Comparison of ENCODE assay signal across 23 mouse cellular contexts in genomic region chr9:124090441-124090840, GRCm38 (mm10).
"Had no signal": no experiment of that assay in that cellular context is flagged by ENCODE, and none has a peak within 500 bp of the region (broad histone marks: within the 10 kb centered on the region; RNA-seq: fewer than 3 reads in every experiment).

No protein-coding gene starts in this region.

- H3K4me1 ChIP-seq: heart, embryonic 10.5 days; heart, embryonic 12.5 days; hindbrain, embryonic 13.5 days; hindbrain, embryonic 15.5 days; intestine, embryonic 15.5 days; limb, embryonic 13.5 days; limb, embryonic 15.5 days; liver, embryonic 12.5 days had no signal

- DNase-seq: gastrocnemius, postnatal 14 days; gastrocnemius, postnatal 36 days; heart, adult 18-20 months; heart, postnatal 10 days; heart, postnatal 36 days; kidney, adult 18-20 months; kidney, adult 8-10 months; kidney, postnatal 10 days; kidney, postnatal 25 days; kidney, postnatal 4 days; layer of hippocampus, adult 9-11 months; layer of hippocampus, postnatal 36 days; left cerebral cortex, postnatal 4 days had no signal

- H3K4me3 ChIP-seq: heart, embryonic 10.5 days; heart, embryonic 12.5 days; hindbrain, embryonic 13.5 days; hindbrain, embryonic 15.5 days; intestine, embryonic 15.5 days; limb, embryonic 13.5 days; limb, embryonic 15.5 days; liver, embryonic 12.5 days had no signal

- H3K36me3 ChIP-seq: heart, embryonic 10.5 days; heart, embryonic 12.5 days; hindbrain, embryonic 13.5 days; hindbrain, embryonic 15.5 days; intestine, embryonic 15.5 days; limb, embryonic 13.5 days; limb, embryonic 15.5 days; liver, embryonic 12.5 days had no signal

- H3K27ac ChIP-seq: heart, embryonic 10.5 days; hindbrain, embryonic 13.5 days; hindbrain, embryonic 15.5 days; intestine, embryonic 15.5 days; limb, embryonic 13.5 days; limb, embryonic 15.5 days; liver, embryonic 12.5 days had no signal

- ATAC-seq: inflammation-experienced regulatory T-cells, adult 6 months; intestine, embryonic 15.5 days; intestine, postnatal 0 days; liver, embryonic 12.5 days had no signal
